Mouse (Mus musculus): ENCODE data around the gene Rnf2. TPM values are rescaled to one million over a fixed set of nuclear protein-coding genes. Genes with fewer than 3 reads are reported as not detected.
"Not testable (repeated sequence)": the region's sequence is repeated elsewhere in the genome, so short reads cannot be mapped to it uniquely, and the experiment has no call there.

Gene Rnf2
- polyA plus RNA-seq, 1 experiment from 2014 or later: 115 TPM

GRCm38 (mm10) chr1:151494711-151495110, 6.0 kb downstream of the Rnf2 start:
- 43% methylated on average over 6 of the region's 6 CpGs for WGBS

GRCm38 (mm10) chr1:151493826-151494225, 6.9 kb downstream of the Rnf2 start:
- Histone ChIP-seq H3K36me3 (ENCODE audit: control insufficient read depth, insufficient read depth) (no peaks in the 10 kb centered on the region), H3K4me1 (replicated peaks; ENCODE audit: control insufficient read depth, insufficient read depth, low read length) (peaks cover 11% of the 10 kb centered on the region), H3K4me2 (ENCODE audit: low read length) (no peak overlapping the region), H3K27me3 (replicated peaks; ENCODE audit: control insufficient read depth, insufficient read depth, low read length) (no peaks in the 10 kb centered on the region), H3K27ac (ENCODE audit: low read length) (no peak overlapping the region), H3K4me3 (replicated peaks; ENCODE audit: low read length) (no peak overlapping the region), H3K9me3 (ENCODE audit: control insufficient read depth, low read length) (no peaks in the 10 kb centered on the region), H3K9ac (replicated peaks; ENCODE audit: low read depth, low read length) (no peak overlapping the region)
- no peak for ATAC-seq

More at GRCm38 (mm10) chr1:151494711-151495110, 6.0 kb downstream of the Rnf2 start:
- H3K4me1 ChIP-seq (replicated peaks; ENCODE audit: control insufficient read depth, insufficient read depth, low read length): peaks cover 15% of the 10 kb centered on the region
- ATAC-seq: no peak
- H3K4me3 ChIP-seq (replicated peaks; ENCODE audit: low read length): no peak overlapping the region
- no peak overlapping the region for H3K27ac ChIP-seq (ENCODE audit: low read length)
- H3K27me3 ChIP-seq (replicated peaks; ENCODE audit: control insufficient read depth, insufficient read depth, low read length): no peaks in the 10 kb centered on the region
- no peaks in the 10 kb centered on the region for H3K9me3 ChIP-seq (ENCODE audit: control insufficient read depth, low read length)
- no peaks in the 10 kb centered on the region for H3K36me3 ChIP-seq (ENCODE audit: control insufficient read depth, insufficient read depth)
- H3K9ac ChIP-seq (replicated peaks; ENCODE audit: low read depth, low read length): no peak overlapping the region
- H3K4me2 ChIP-seq (ENCODE audit: low read length): no peak overlapping the region

GRCm38 (mm10) chr1:151492419-151492818, 8.3 kb downstream of the Rnf2 start:
- peaks cover 6% of the 10 kb centered on the region; the same call in 1 of the 2 replicates for H3K4me1 ChIP-seq (replicated peaks; ENCODE audit: control insufficient read depth, insufficient read depth, low read length)
- H3K9me3 ChIP-seq (ENCODE audit: control insufficient read depth, low read length): no peaks in the 10 kb centered on the region
- no peak for ATAC-seq
- H3K27me3 ChIP-seq (replicated peaks; ENCODE audit: control insufficient read depth, insufficient read depth, low read length): no peaks in the 10 kb centered on the region
- WGBS: 45% methylated on average over 1 of the region's 1 CpGs
- H3K9ac ChIP-seq (replicated peaks; ENCODE audit: low read depth, low read length): no peak overlapping the region
- no peak overlapping the region for H3K4me2 ChIP-seq (ENCODE audit: low read length)
- no peak overlapping the region for H3K27ac ChIP-seq (ENCODE audit: low read length)
- H3K36me3 ChIP-seq (ENCODE audit: control insufficient read depth, insufficient read depth): no peaks in the 10 kb centered on the region
- no peak overlapping the region for H3K4me3 ChIP-seq (replicated peaks; ENCODE audit: low read length)

- Histone ChIP-seq H3K4me3 (replicated peaks; ENCODE audit: low read length) (no peak overlapping the region), H3K36me3 (ENCODE audit: control insufficient read depth, insufficient read depth) (no peaks in the 10 kb centered on the region), H3K9me3 (ENCODE audit: control insufficient read depth, low read length) (no peaks in the 10 kb centered on the region), H3K4me2 (ENCODE audit: low read length) (no peak overlapping the region), H3K9ac (replicated peaks; ENCODE audit: low read depth, low read length) (no peak overlapping the region), H3K4me1 (replicated peaks; ENCODE audit: control insufficient read depth, insufficient read depth, low read length) (peaks cover 3% of the 10 kb centered on the region; the same call in 1 of the 2 replicates), H3K27ac (ENCODE audit: low read length) (no peak overlapping the region), H3K27me3 (replicated peaks; ENCODE audit: control insufficient read depth, insufficient read depth, low read length) (no peaks in the 10 kb centered on the region)
- no peak for ATAC-seq
- WGBS: 77% methylated on average over 6 of the region's 6 CpGs
Observed at GRCm38 (mm10) chr1:151489806-151490205, 10.9 kb downstream of the Rnf2 start.

- no peak overlapping the region for H3K27ac ChIP-seq (ENCODE audit: low read length)
- H3K9me3 ChIP-seq (ENCODE audit: control insufficient read depth, low read length): no peaks in the 10 kb centered on the region
- H3K4me1 ChIP-seq (replicated peaks; ENCODE audit: control insufficient read depth, insufficient read depth, low read length): no peaks in the 10 kb centered on the region
- H3K4me2 ChIP-seq (ENCODE audit: low read length): no peak overlapping the region
- no peak overlapping the region for H3K9ac ChIP-seq (replicated peaks; ENCODE audit: low read depth, low read length)
- no peaks in the 10 kb centered on the region for H3K27me3 ChIP-seq (replicated peaks; ENCODE audit: control insufficient read depth, insufficient read depth, low read length)
- no peaks in the 10 kb centered on the region for H3K36me3 ChIP-seq (ENCODE audit: control insufficient read depth, insufficient read depth)
- no peak overlapping the region for H3K4me3 ChIP-seq (replicated peaks; ENCODE audit: low read length)
- ATAC-seq: no peak
- WGBS: 92% methylated on average over 5 of the region's 5 CpGs
Observed at GRCm38 (mm10) chr1:151484754-151485153, 16.0 kb downstream of the Rnf2 start.

- Histone ChIP-seq H3K27me3 (replicated peaks; ENCODE audit: control insufficient read depth, insufficient read depth, low read length) (no peaks in the 10 kb centered on the region), H3K4me2 (ENCODE audit: low read length) (no peak overlapping the region), H3K4me1 (replicated peaks; ENCODE audit: control insufficient read depth, insufficient read depth, low read length) (no peaks in the 10 kb centered on the region), H3K36me3 (ENCODE audit: control insufficient read depth, insufficient read depth) (no peaks in the 10 kb centered on the region), H3K9me3 (ENCODE audit: control insufficient read depth, low read length) (no peaks in the 10 kb centered on the region), H3K4me3 (replicated peaks; ENCODE audit: low read length) (no peak overlapping the region), H3K9ac (replicated peaks; ENCODE audit: low read depth, low read length) (no peak overlapping the region), H3K27ac (ENCODE audit: low read length) (no peak overlapping the region)
- whole genome bisulfite sequencing: 66% methylated on average over 1 of the region's 1 CpGs
- ATAC-seq: no peak
Observed at GRCm38 (mm10) chr1:151483568-151483967, 17.2 kb downstream of the Rnf2 start.

GRCm38 (mm10) chr1:151482497-151482896, 18.3 kb downstream of the Rnf2 start:
- Histone ChIP-seq H3K9ac (replicated peaks; ENCODE audit: low read depth, low read length) (no peak overlapping the region), H3K4me1 (replicated peaks; ENCODE audit: control insufficient read depth, insufficient read depth, low read length) (no peaks in the 10 kb centered on the region), H3K36me3 (ENCODE audit: control insufficient read depth, insufficient read depth) (no peaks in the 10 kb centered on the region; the same call in 1 of the 2 replicates), H3K9me3 (ENCODE audit: control insufficient read depth, low read length) (no peaks in the 10 kb centered on the region), H3K4me3 (replicated peaks; ENCODE audit: low read length) (no peak overlapping the region), H3K27me3 (replicated peaks; ENCODE audit: control insufficient read depth, insufficient read depth, low read length) (no peaks in the 10 kb centered on the region), H3K27ac (ENCODE audit: low read length) (no peak overlapping the region), H3K4me2 (ENCODE audit: low read length) (no peak overlapping the region)
- no peak for ATAC-seq
- 96% methylated on average over 1 of the region's 1 CpGs for WGBS

GRCm38 (mm10) chr1:151472386-151472785, 28.4 kb downstream of the Rnf2 start:
- peaks cover 17% of the 10 kb centered on the region for H3K36me3 ChIP-seq (ENCODE audit: control insufficient read depth, insufficient read depth)
- WGBS: 90% methylated on average over 8 of the region's 8 CpGs

GRCm38 (mm10) chr1:151471429-151471828, 29.3 kb downstream of the Rnf2 start:
- H3K9ac ChIP-seq (replicated peaks; ENCODE audit: low read depth, low read length): no peak overlapping the region
- no peaks in the 10 kb centered on the region for H3K27me3 ChIP-seq (replicated peaks; ENCODE audit: control insufficient read depth, insufficient read depth, low read length)
- no peak overlapping the region for H3K4me2 ChIP-seq (ENCODE audit: low read length)
- no peak for ATAC-seq
- no peaks in the 10 kb centered on the region for H3K4me1 ChIP-seq (replicated peaks; ENCODE audit: control insufficient read depth, insufficient read depth, low read length)
- no peak overlapping the region for H3K27ac ChIP-seq (ENCODE audit: low read length)
- H3K9me3 ChIP-seq (ENCODE audit: control insufficient read depth, low read length): no peaks in the 10 kb centered on the region
- 56% methylated on average over 7 of the region's 7 CpGs for WGBS
- H3K36me3 ChIP-seq (ENCODE audit: control insufficient read depth, insufficient read depth): peaks cover 15% of the 10 kb centered on the region
- no peak overlapping the region for H3K4me3 ChIP-seq (replicated peaks; ENCODE audit: low read length)

More at GRCm38 (mm10) chr1:151472386-151472785, 28.4 kb downstream of the Rnf2 start:
- not testable (repeated sequence) for H3K27me3 ChIP-seq (replicated peaks; ENCODE audit: control insufficient read depth, insufficient read depth, low read length); H3K27ac ChIP-seq (ENCODE audit: low read length); H3K9ac ChIP-seq (replicated peaks; ENCODE audit: low read depth, low read length); H3K4me2 ChIP-seq (ENCODE audit: low read length); H3K4me1 ChIP-seq (replicated peaks; ENCODE audit: control insufficient read depth, insufficient read depth, low read length); ATAC-seq; H3K9me3 ChIP-seq (ENCODE audit: control insufficient read depth, low read length); H3K4me3 ChIP-seq (replicated peaks; ENCODE audit: low read length)

GRCm38 (mm10) chr1:151466571-151466970, 34.2 kb downstream of the Rnf2 start:
- no peaks in the 10 kb centered on the region for H3K36me3 ChIP-seq (ENCODE audit: control insufficient read depth, insufficient read depth)
- 88% methylated on average over 4 of the region's 4 CpGs for WGBS
- H3K4me2 ChIP-seq (ENCODE audit: low read length): no peak overlapping the region
- ATAC-seq: no peak
- H3K9ac ChIP-seq (replicated peaks; ENCODE audit: low read depth, low read length): no peak overlapping the region
- no peaks in the 10 kb centered on the region for H3K4me1 ChIP-seq (replicated peaks; ENCODE audit: control insufficient read depth, insufficient read depth, low read length)
- peaks cover 2% of the 10 kb centered on the region; the same call in 1 of the 2 replicates for H3K9me3 ChIP-seq (ENCODE audit: control insufficient read depth, low read length)
- H3K27ac ChIP-seq (ENCODE audit: low read length): no peak overlapping the region
- no peak overlapping the region for H3K4me3 ChIP-seq (replicated peaks; ENCODE audit: low read length)
- no peaks in the 10 kb centered on the region for H3K27me3 ChIP-seq (replicated peaks; ENCODE audit: control insufficient read depth, insufficient read depth, low read length)
